Mouse (Mus musculus) liver, embryonic 14.5 days (tissue): Measurements from ENCODE around the gene Ndufs2. TPM values are rescaled to one million over a fixed set of nuclear protein-coding genes. Genes with fewer than 3 reads are reported as not detected.

Experiments
- ATAC-seq: fragments of 200-750 bp; cut with Nextera tagmentation; 2 replicates; pipeline ENCODE4 v1.8.0; 2017; ENCODE audit warnings: moderate number of reproducible peaks, mild to moderate bottlenecking, moderate library complexity; ENCODE audit not compliant: insufficient read depth
- DNase-seq, 3 experiments: peaks; one replicate each; pipeline ENCODE4 v3.0.0-alpha.2; 2012 to 2013; ENCODE audit warnings: low read depth in 3 of 3, low spot score in 3 of 3
- H3K27ac ChIP-seq: fragments of 300-500 bp; sonication (generic); 2 replicates; pipeline ENCODE4 v1.5.1; 2014; ENCODE audit warnings: moderate library complexity, mild to moderate bottlenecking, control low read depth, inconsistent platforms
- H3K27me3 ChIP-seq: fragments of 300-500 bp; sonication (generic); 2 replicates; pipeline ENCODE4 v1.6.1; 2014; ENCODE audit warnings: mild to moderate bottlenecking, low read length, moderate library complexity; ENCODE audit not compliant: control insufficient read depth, insufficient read depth
- H3K36me3 ChIP-seq: fragments of 300-500 bp; sonication (generic); replicated peaks from 2 replicates; pipeline ENCODE4 v1.6.1; 2014; ENCODE audit warnings: low read depth; ENCODE audit not compliant: control insufficient read depth, insufficient read depth
- H3K4me1 ChIP-seq, 2 experiments: fragments of 200-500 bp in 1 of 2; fragments of 300-500 bp in 1 of 2; sonication (generic) in 1 of 2; replicated peaks; 2 replicates each; pipeline ENCODE4 v1.6.1; 2012 to 2014; ENCODE audit warnings: antibody characterized with exemption in 1 of 2, inconsistent platforms in 1 of 2, low read length in 1 of 2; ENCODE audit not compliant: control insufficient read depth in 2 of 2, insufficient read depth in 2 of 2
- H3K4me2 ChIP-seq: fragments of 300-500 bp; sonication (generic); 2 replicates; pipeline ENCODE4 v1.6.1; 2014; ENCODE audit warnings: low read depth, mild to moderate bottlenecking, control low read depth, moderate library complexity
- H3K4me3 ChIP-seq, 2 experiments: fragments of 200-500 bp in 1 of 2; fragments of 300-500 bp in 1 of 2; sonication (generic) in 1 of 2; 2 replicates each; pipeline ENCODE4 v1.5.1; 2012 to 2014; ENCODE audit warnings: low read depth in 2 of 2, low read length in 2 of 2, mild to moderate bottlenecking in 2 of 2, control low read depth in 1 of 2, inconsistent platforms in 1 of 2, moderate library complexity in 1 of 2; ENCODE audit not compliant: insufficient read depth in 1 of 2
- H3K9ac ChIP-seq: fragments of 300-500 bp; sonication (generic); replicated peaks from 2 replicates; pipeline ENCODE4 v1.6.1; 2014; ENCODE audit warnings: mild to moderate bottlenecking, control low read depth, moderate library complexity
- H3K9me3 ChIP-seq: fragments of 300-500 bp; sonication (generic); 2 replicates; pipeline ENCODE4 v1.6.1; 2016; ENCODE audit warnings: low read length, mixed read lengths; ENCODE audit not compliant: control insufficient read depth
- CTCF ChIP-seq: IDR thresholded peaks from 2 replicates; pipeline ENCODE4 v1.5.1; 2016; ENCODE audit warnings: antibody characterized with exemption, low read depth, control low read depth
- EP300 ChIP-seq: IDR thresholded peaks from 2 replicates; pipeline ENCODE4 v1.6.1; 2016; ENCODE audit warnings: antibody characterized with exemption, low read depth
- WGBS: fragments of 180-500 bp; shearing (Covaris S2); extraction: QIAGEN DNeasy Blood & Tissue Kit; methylation state at CpG from one replicate; pipeline ENCODE4 v1.1.7; 2014; ENCODE audit not compliant: insufficient replicate concordance; 5-methylcytosine and 5-hydroxymethylcytosine counted together
- polyA plus RNA-seq, 2 experiments: library from polyadenylated mRNA; depleted of rRNA in 1 of 2; stranded (reverse) in 1 of 2; unstranded in 1 of 2; fragments of >200 nt; fragmentation: Nextera tagmentation in 1 of 2; extraction: Ambion mirVana in 1 of 2; gene quantifications; 2 replicates each; pipeline versions ENCODE4 v1.2.1 to v1.2.3; 2012 to 2014

Gene Ndufs2
- polyA plus RNA-seq, 2 experiments: 72.4 to 136 TPM

GRCm38 (mm10) chr1:171269848-171270572 is 18.8 kb upstream of the Ndufs2 start, which contains the start of gene B4galt3:
Gene B4galt3 (plus strand): TSS chr1:171270328.
- H3K9ac ChIP-seq: peak within 1 kb of the TSS; percentile 80
- TF ChIP-seq CTCF (0 out of 2 replicates have a peak, but pooled peaks have one; percentile 14), EP300 (0 out of 2 replicates have a peak, but pooled peaks have one; percentile 34)
- H3K36me3 ChIP-seq: peaks cover 27% of the 10 kb centered on the region
- peak within 1 kb of the TSS; percentile 67 to 96 for H3K4me3 ChIP-seq
- no peaks in the 10 kb centered on the region for H3K9me3 ChIP-seq
- H3K27ac ChIP-seq: peak within 1 kb of the TSS; percentile 70
- H3K4me1 ChIP-seq: peaks cover 17 to 22% of the 10 kb centered on the region in 2 experiments
- DNase-seq (peak; percentile 79 to 86 (median 83)), ATAC-seq (peak; percentile 93)
- no peaks in the 10 kb centered on the region for H3K27me3 ChIP-seq
- WGBS: 3% methylated on average over 36 of the region's 36 CpGs
- H3K4me2 ChIP-seq: peak within 1 kb of the TSS; percentile 89

DNA sequence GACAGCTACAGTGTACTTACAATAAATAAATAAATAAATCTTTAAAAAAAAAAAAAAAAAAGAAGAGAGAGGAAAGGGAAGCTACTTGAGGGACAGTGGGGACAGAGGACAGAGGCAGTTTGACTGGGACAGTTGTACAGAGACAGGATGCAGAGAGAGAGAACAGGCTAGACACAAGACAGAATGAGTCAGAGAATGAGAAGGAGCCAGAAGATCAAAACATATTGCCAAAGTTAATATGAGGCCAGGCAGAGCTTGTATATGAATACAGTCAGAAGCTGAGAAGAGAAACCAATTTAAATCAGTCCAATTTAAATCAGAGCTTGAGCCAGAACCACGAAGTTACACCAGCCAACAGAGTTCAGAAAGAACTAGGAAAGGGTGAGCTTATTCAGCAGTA is 17.2 kb upstream of the Ndufs2 start:
- DNase-seq: no peak
- 42% methylated on average over 1 of the region's 1 CpGs for WGBS

DNA sequence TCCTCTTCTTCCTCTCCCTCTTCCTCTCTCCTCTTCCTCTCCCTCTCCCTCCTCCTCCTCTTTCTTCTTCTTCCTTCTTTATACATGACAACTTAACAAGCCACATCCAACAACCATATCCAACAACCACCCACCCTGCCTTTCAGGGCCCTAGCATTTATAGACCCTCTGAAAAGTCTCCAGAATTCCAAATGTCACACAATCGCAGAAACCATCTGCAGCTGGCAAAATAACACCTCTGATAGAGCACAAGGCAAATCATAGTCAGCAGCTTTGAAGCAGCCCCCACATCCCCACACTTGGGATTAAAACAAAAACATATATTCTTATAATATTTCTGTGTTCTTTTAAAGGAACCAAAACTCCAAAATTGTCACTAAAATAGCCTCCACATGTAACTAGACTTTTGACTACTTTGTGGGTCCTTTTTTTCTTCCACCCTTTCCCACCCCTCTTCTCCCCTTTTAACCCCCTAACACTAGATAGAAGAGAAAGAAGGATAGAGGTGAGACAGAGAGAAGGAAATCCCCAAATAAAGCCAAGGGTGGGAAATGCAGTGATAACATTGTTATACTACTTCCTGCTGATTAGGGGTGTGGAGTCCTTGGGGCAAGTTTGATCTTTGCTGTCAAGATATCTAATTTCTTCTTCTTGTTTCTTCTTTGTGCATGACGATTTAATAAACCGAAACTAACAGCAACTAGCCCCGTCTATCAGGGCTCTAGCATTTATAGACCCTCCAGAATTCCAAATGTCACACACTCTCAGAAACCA is 15.0 kb upstream of the Ndufs2 start:
- H3K27ac ChIP-seq: no peak overlapping the region
- no peak for DNase-seq
- peaks cover 4% of the 10 kb centered on the region; the same call in 1 of the 2 replicates for H3K27me3 ChIP-seq
- no peak for TF ChIP-seq CTCF
- no peak for TF ChIP-seq EP300
- no peak overlapping the region for H3K4me3 ChIP-seq
- no peaks in the 10 kb centered on the region for H3K9me3 ChIP-seq
- H3K4me2 ChIP-seq: 0 out of 2 replicates have a peak overlapping the region, but pooled peaks have one; percentile 13
- 20% methylated on average over 4 of the region's 4 CpGs for WGBS
- no peak overlapping the region for H3K9ac ChIP-seq
- no peak for ATAC-seq
- H3K4me1 ChIP-seq: peaks cover 9 to 22% of the 10 kb centered on the region in 2 experiments
- no peaks in the 10 kb centered on the region for H3K36me3 ChIP-seq

More for the DNA sequence above, 17.2 kb upstream of the Ndufs2 start:
- Histone ChIP-seq H3K4me1 (peaks cover 17 to 23% of the 10 kb centered on the region in 2 experiments), H3K4me3 (no peak overlapping the region), H3K36me3 (peaks cover 11% of the 10 kb centered on the region), H3K9me3 (no peaks in the 10 kb centered on the region), H3K4me2 (no peak overlapping the region), H3K27ac (no peak overlapping the region), H3K9ac (no peak overlapping the region), H3K27me3 (no peaks in the 10 kb centered on the region; the same call in 1 of the 2 replicates)
- no peak for ATAC-seq
- TF ChIP-seq EP300: no peak
- no peak for TF ChIP-seq CTCF

DNA sequence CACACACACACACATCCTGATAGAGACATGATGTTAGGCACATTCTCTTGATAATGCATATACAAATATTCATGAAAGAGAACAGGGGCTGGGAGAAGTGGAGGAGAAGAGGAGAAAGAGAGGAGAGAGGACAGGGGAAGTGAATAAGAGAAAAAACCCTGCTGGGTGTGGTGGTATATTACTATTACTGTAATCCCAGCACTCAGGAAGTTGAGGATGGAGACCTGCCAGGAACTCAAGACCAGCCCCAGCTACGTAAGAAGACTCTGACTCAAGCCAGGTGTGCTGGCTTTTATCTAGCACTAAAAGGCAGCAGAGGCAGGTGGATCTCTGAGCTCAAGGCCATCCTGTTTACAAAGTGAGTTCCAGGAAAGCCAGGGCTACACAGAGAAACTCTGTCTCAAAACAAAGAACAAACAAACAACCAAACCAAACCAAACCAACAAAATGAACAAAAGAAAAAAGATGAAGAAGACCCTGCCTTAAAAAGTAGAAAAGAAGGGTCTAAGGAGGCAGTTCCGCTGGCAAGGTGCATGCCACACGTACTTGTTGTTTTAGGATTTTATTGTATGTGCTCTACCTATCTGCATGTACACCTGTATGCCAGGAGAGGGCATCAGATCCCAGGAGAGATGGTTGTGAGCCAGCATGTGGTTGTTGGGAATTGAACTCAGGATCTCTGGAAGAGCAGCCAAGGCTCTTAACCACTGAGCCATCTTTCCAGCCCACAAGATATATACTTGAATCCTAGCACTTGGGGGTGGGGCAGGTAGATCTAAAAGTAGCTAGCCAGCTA is 12.7 kb upstream of the Ndufs2 start:
- H3K4me2 ChIP-seq: no peak overlapping the region
- H3K4me1 ChIP-seq: peaks cover 0 to 21% of the 10 kb centered on the region in 2 experiments; a peak in 2 of 4 replicates
- 64% methylated on average over 3 of the region's 3 CpGs for WGBS
- H3K9ac ChIP-seq: no peak overlapping the region
- H3K4me3 ChIP-seq: no peak overlapping the region
- no peaks in the 10 kb centered on the region for H3K36me3 ChIP-seq
- ATAC-seq (no peak), DNase-seq (no peak)
- no peak overlapping the region for H3K27ac ChIP-seq
- H3K9me3 ChIP-seq: no peaks in the 10 kb centered on the region
- TF ChIP-seq EP300 (no peak), CTCF (peak; percentile 69)
- peaks cover 7% of the 10 kb centered on the region for H3K27me3 ChIP-seq
